Mouse (Mus musculus): ENCODE data around the gene Tcl1b2.

DNA sequence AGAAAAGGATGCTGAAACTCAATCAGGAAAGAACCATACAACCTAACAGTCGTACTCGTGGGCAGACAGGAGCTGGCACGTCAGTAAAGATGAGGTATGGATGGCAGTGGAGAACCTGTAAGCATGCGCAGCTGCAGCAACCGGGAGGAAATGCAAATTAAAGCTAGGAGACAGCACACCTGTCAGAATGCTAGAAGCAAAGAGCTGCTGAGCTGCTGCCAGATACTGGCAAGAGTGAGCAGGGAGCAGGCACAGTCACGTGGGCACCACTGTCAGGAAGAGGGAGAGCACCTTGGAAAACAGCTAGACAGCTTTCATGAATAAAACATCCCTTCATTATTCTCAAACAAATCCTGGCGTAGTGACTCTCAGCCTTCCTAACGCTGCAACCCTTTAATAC, 42.9 kb upstream of the Tcl1b2 start:
- TF ChIP-seq TAL1 (IDR thresholded peaks at IDR 0.05; ENCODE audit: low read length) (no peak), GATA1 (IDR thresholded peaks at IDR 0.05; ENCODE audit: low read length) (no peak)
